In genomic region chr4:12273369-12273768, GRCm38 (mm10) we compare ENCODE assay signal across 17 mouse cellular contexts.
"Had no signal": no experiment of that assay in that cellular context is flagged by ENCODE, and none has a peak within 500 bp of the region (broad histone marks: within the 10 kb centered on the region; RNA-seq: fewer than 3 reads in every experiment).

No protein-coding gene starts in this region.

- H3K4me1 ChIP-seq: kidney, embryonic 15.5 days; liver, embryonic 13.5 days; midbrain, embryonic 15.5 days had no signal

- H3K4me3 ChIP-seq: kidney, embryonic 15.5 days; left cerebral cortex, adult 2 months; liver, embryonic 13.5 days; midbrain, embryonic 12.5 days; midbrain, embryonic 15.5 days; myocyte had no signal

- H3K9me3 ChIP-seq: kidney, embryonic 15.5 days; liver, embryonic 13.5 days; midbrain, embryonic 12.5 days; midbrain, embryonic 15.5 days had no signal

- H3K27me3 ChIP-seq: kidney, embryonic 15.5 days; liver, embryonic 13.5 days; midbrain, embryonic 12.5 days; midbrain, embryonic 15.5 days had no signal

- H3K4me2 ChIP-seq: kidney, embryonic 15.5 days; liver, embryonic 13.5 days; midbrain, embryonic 12.5 days; midbrain, embryonic 15.5 days had no signal

- H3K9ac ChIP-seq: kidney, embryonic 15.5 days; liver, embryonic 13.5 days; midbrain, embryonic 12.5 days; midbrain, embryonic 15.5 days had no signal

- H3K36me3 ChIP-seq: kidney, embryonic 15.5 days; liver, embryonic 13.5 days; midbrain, embryonic 12.5 days; midbrain, embryonic 15.5 days had no signal

- H3K27ac ChIP-seq: kidney, embryonic 15.5 days; left cerebral cortex, adult 2 months; liver, embryonic 13.5 days; midbrain, embryonic 12.5 days; midbrain, embryonic 15.5 days; stomach, postnatal 0 days had no signal

- ATAC-seq: midbrain, embryonic 15.5 days had no signal

- DNase-seq: kidney, adult 8-10 months; kidney, postnatal 10 days; kidney, postnatal 36 days; layer of hippocampus, postnatal 36 days; liver, embryonic 13.5 days; lung, adult 2 months; lung, postnatal 14 days; lung, postnatal 4 days; thymus, adult 2 months; thymus, postnatal 14 days; thymus, postnatal 4 days had no signal
